Mouse (Mus musculus): ENCODE data around the gene Setd7. TPM values are rescaled to one million over a fixed set of nuclear protein-coding genes. Genes with fewer than 3 reads are reported as not detected.
"Not testable (repeated sequence)": the region's sequence is repeated elsewhere in the genome, so short reads cannot be mapped to it uniquely, and the experiment has no call there.

Setd7 gene
- total RNA-seq (2017), result 23.2 and 29.5 TPM in 2 replicates

GRCm38 (mm10) chr3:51560511-51561108 lies at the start of gene Setd7:
Setd7 (minus strand) TSS chr3:51560879.
- peak; percentile 43 for ATAC-seq (replicated peaks; ENCODE audit: low read depth, poor library complexity, severe bottlenecking)

- ATAC-seq (replicated peaks; ENCODE audit: low read depth, poor library complexity, severe bottlenecking), result peak; percentile 59
Measured at GRCm38 (mm10) chr3:51604489-51604888, 43.8 kb upstream of the Setd7 start.

GRCm38 (mm10) chr3:51603705-51604291 lies 43.1 kb upstream of the Setd7 start:
- peak; percentile 95 for ATAC-seq (replicated peaks; ENCODE audit: low read depth, poor library complexity, severe bottlenecking)

- ATAC-seq (replicated peaks; ENCODE audit: low read depth, poor library complexity, severe bottlenecking), result no peak
Measured at GRCm38 (mm10) chr3:51601461-51601860, 40.8 kb upstream of the Setd7 start.

GRCm38 (mm10) chr3:51600728-51601127 lies 40.0 kb upstream of the Setd7 start:
- ATAC-seq (replicated peaks; ENCODE audit: low read depth, poor library complexity, severe bottlenecking), result no peak

- ATAC-seq (replicated peaks; ENCODE audit: low read depth, poor library complexity, severe bottlenecking), result no peak
Measured at GRCm38 (mm10) chr3:51599057-51599630, 38.5 kb upstream of the Setd7 start.

GRCm38 (mm10) chr3:51596538-51596937 lies 35.9 kb upstream of the Setd7 start:
- ATAC-seq (replicated peaks; ENCODE audit: low read depth, poor library complexity, severe bottlenecking), result no peak

- peak; percentile 42; the same call in 1 of the 2 replicates for ATAC-seq (replicated peaks; ENCODE audit: low read depth, poor library complexity, severe bottlenecking)
Measured at GRCm38 (mm10) chr3:51593506-51593905, 32.8 kb upstream of the Setd7 start.

- ATAC-seq (replicated peaks; ENCODE audit: low read depth, poor library complexity, severe bottlenecking), result no peak
Measured at GRCm38 (mm10) chr3:51591591-51591990, 30.9 kb upstream of the Setd7 start.

- ATAC-seq (replicated peaks; ENCODE audit: low read depth, poor library complexity, severe bottlenecking), result no peak
Measured at GRCm38 (mm10) chr3:51590207-51590892, 29.7 kb upstream of the Setd7 start.

GRCm38 (mm10) chr3:51587697-51588262 lies 27.1 kb upstream of the Setd7 start:
- ATAC-seq (replicated peaks; ENCODE audit: low read depth, poor library complexity, severe bottlenecking), result peak; percentile 59; the same call in 1 of the 2 replicates

- peak; percentile 88 for ATAC-seq (replicated peaks; ENCODE audit: low read depth, poor library complexity, severe bottlenecking)
Measured at GRCm38 (mm10) chr3:51583574-51584391, 23.1 kb upstream of the Setd7 start.

- ATAC-seq (replicated peaks; ENCODE audit: low read depth, poor library complexity, severe bottlenecking), result not testable (repeated sequence)
Measured at GRCm38 (mm10) chr3:51579243-51579642, 18.6 kb upstream of the Setd7 start.

- ATAC-seq (replicated peaks; ENCODE audit: low read depth, poor library complexity, severe bottlenecking), result peak; percentile 72
Measured at GRCm38 (mm10) chr3:51577816-51578749, 17.4 kb upstream of the Setd7 start.

- ATAC-seq (replicated peaks; ENCODE audit: low read depth, poor library complexity, severe bottlenecking), result no peak
Measured at GRCm38 (mm10) chr3:51577359-51577758, 16.7 kb upstream of the Setd7 start.

- ATAC-seq (replicated peaks; ENCODE audit: low read depth, poor library complexity, severe bottlenecking), result no peak
Measured at GRCm38 (mm10) chr3:51573915-51574314, 13.2 kb upstream of the Setd7 start.

GRCm38 (mm10) chr3:51570200-51570599 lies 9.5 kb upstream of the Setd7 start:
- ATAC-seq (replicated peaks; ENCODE audit: low read depth, poor library complexity, severe bottlenecking), result no peak

- ATAC-seq (replicated peaks; ENCODE audit: low read depth, poor library complexity, severe bottlenecking), result no peak
Measured at GRCm38 (mm10) chr3:51561993-51562385, 1.3 kb upstream of the Setd7 start.
